Mouse (Mus musculus) gastrocnemius, postnatal 25 days (tissue): ENCODE results near the gene Nbeal1. TPM values are rescaled to one million over a fixed set of nuclear protein-coding genes. Genes with fewer than 3 reads are reported as not detected.
"Not testable (repeated sequence)": the region's sequence is repeated elsewhere in the genome, so short reads cannot be mapped to it uniquely, and the experiment has no call there.

Experiments
- DNase-seq: peaks from one replicate; pipeline ENCODE4 v3.0.0; 2022
- long read RNA-seq, 2 experiments: library from polyadenylated mRNA; stranded (forward); transcript quantifications; one replicate each; pipeline ENCODE4 v2.0.0; 2021
- total RNA-seq, 2 experiments: library from RNA; stranded (reverse); gene quantifications; 1 replicate in 1 of 2; 2 replicates in 1 of 2; pipeline ENCODE4 v1.2.3; 2021

Gene Nbeal1
- total RNA-seq = 10 to 100 TPM; 21.6 to 24.5 TPM
- long read RNA-seq, experiment 1, partial matches to known transcripts = 2 of 2 reads
- long read RNA-seq, experiment 1, other reads (novel, unspliced or antisense) = 0 of 2 reads
- long read RNA-seq, experiment 2, partial matches to known transcripts = 2 of 4 reads
- long read RNA-seq, experiment 2, other reads (novel, unspliced or antisense) = 2 of 4 reads

GRCm38 (mm10) chr1:60179932-60180783 is at the start of gene Nbeal1:
Gene Nbeal1 (plus strand): TSS chr1:60180599.
- peak; percentile 100 for DNase-seq

- no peak for DNase-seq
Measured at GRCm38 (mm10) chr1:60137346-60137745, 43.1 kb upstream of the Nbeal1 start.

GRCm38 (mm10) chr1:60152700-60153099 is 27.7 kb upstream of the Nbeal1 start:
- no peak for DNase-seq

GRCm38 (mm10) chr1:60156651-60157050 is 23.7 kb upstream of the Nbeal1 start:
- no peak for DNase-seq

- peak; percentile 48 for DNase-seq
Measured at GRCm38 (mm10) chr1:60158411-60158810, 22.0 kb upstream of the Nbeal1 start.

GRCm38 (mm10) chr1:60163676-60164075 is 16.7 kb upstream of the Nbeal1 start:
- no peak for DNase-seq

GRCm38 (mm10) chr1:60169626-60170025 is 10.8 kb upstream of the Nbeal1 start:
- no peak for DNase-seq

GRCm38 (mm10) chr1:60170251-60170650 is 10.1 kb upstream of the Nbeal1 start:
- no peak for DNase-seq

- DNase-seq = no peak
Measured at GRCm38 (mm10) chr1:60173119-60173518, 7.3 kb upstream of the Nbeal1 start.

GRCm38 (mm10) chr1:60177814-60178213 is 2.6 kb upstream of the Nbeal1 start:
- DNase-seq = not testable (repeated sequence)

GRCm38 (mm10) chr1:60179376-60179775 is 1.0 kb upstream of the Nbeal1 start:
- no peak for DNase-seq

GRCm38 (mm10) chr1:60180784-60181221 is 404 bp downstream of the Nbeal1 start:
- DNase-seq = no peak

- no peak for DNase-seq
Measured at GRCm38 (mm10) chr1:60188454-60188853, 8.1 kb downstream of the Nbeal1 start.

GRCm38 (mm10) chr1:60196813-60197212 is 16.4 kb downstream of the Nbeal1 start:
- no peak for DNase-seq

GRCm38 (mm10) chr1:60199006-60199405 is 18.6 kb downstream of the Nbeal1 start:
- DNase-seq = no peak

GRCm38 (mm10) chr1:60236261-60236660 is 55.9 kb downstream of the Nbeal1 start:
- no peak for DNase-seq

- DNase-seq = no peak
Measured at GRCm38 (mm10) chr1:60240430-60240829, 60.0 kb downstream of the Nbeal1 start.

- DNase-seq = no peak
Measured at GRCm38 (mm10) chr1:60268113-60268512, 87.7 kb downstream of the Nbeal1 start.

- DNase-seq = no peak
Measured at GRCm38 (mm10) chr1:60269314-60269713, 88.9 kb downstream of the Nbeal1 start.

- DNase-seq = no peak
Measured at GRCm38 (mm10) chr1:60272471-60272870, 92.1 kb downstream of the Nbeal1 start.

- DNase-seq = no peak
Measured at GRCm38 (mm10) chr1:60293921-60294320, 113.5 kb downstream of the Nbeal1 start.

- peak; percentile 90 for DNase-seq
Measured at GRCm38 (mm10) chr1:60342808-60343629, 162.6 kb downstream of the Nbeal1 start, which contains the start of gene Cyp20a1. Gene Cyp20a1 (plus strand): TSS chr1:60343323.
